Mouse (Mus musculus) MEL (cell line): ENCODE results near the gene Ccdc125.

Experiments used
- BHLHE40 ChIP-seq: IDR thresholded peaks from 2 replicates; pipeline ENCODE4 v1.6.1; 2012; ENCODE audit warnings: low read depth, mild to moderate bottlenecking, inconsistent platforms, low read length, improper control_type of control experiment, borderline replicate concordance
- CHD2 ChIP-seq: IDR thresholded peaks from 2 replicates; pipeline ENCODE4 v1.6.1; 2011; ENCODE audit warnings: low read length, improper control_type of control experiment
- CTCF ChIP-seq, 3 experiments: IDR thresholded peaks in 2 of 3; conservative IDR thresholded peaks in 1 of 3; 2 replicates each; pipeline ENCODE4 v1.5.1; 2011 to 2012; ENCODE audit warnings: low read length in 3 of 3, low read depth in 2 of 3, mild to moderate bottlenecking in 2 of 3, improper control_type of control experiment in 1 of 3, inconsistent platforms in 1 of 3, mixed read lengths in 1 of 3, moderate library complexity in 1 of 3; ENCODE audit not compliant: control insufficient read depth in 1 of 3, insufficient read depth in 1 of 3, poor library complexity in 1 of 3, severe bottlenecking in 1 of 3
- E2F4 ChIP-seq: IDR thresholded peaks from 2 replicates; pipeline ENCODE4 v1.6.1; 2011; ENCODE audit warnings: low read depth, low read length, improper control_type of control experiment, borderline replicate concordance
- JUND ChIP-seq: IDR thresholded peaks from 2 replicates; pipeline ENCODE4 v1.6.1; 2011; ENCODE audit warnings: low read depth, mild to moderate bottlenecking, improper control_type of control experiment, low read length
- MXI1 ChIP-seq: IDR thresholded peaks from 2 replicates; pipeline ENCODE4 v1.6.1; 2011; ENCODE audit warnings: mild to moderate bottlenecking, low read depth, low read length, improper control_type of control experiment
- MYB ChIP-seq: IDR thresholded peaks from 2 replicates; pipeline ENCODE4 v1.6.1; 2011; ENCODE audit warnings: mild to moderate bottlenecking, low read depth, low read length, improper control_type of control experiment
- MYC ChIP-seq: IDR thresholded peaks from 2 replicates; pipeline ENCODE4 v1.6.1; 2011; ENCODE audit warnings: low read depth, mild to moderate bottlenecking, low read length, improper control_type of control experiment, moderate library complexity
- NELFE ChIP-seq: IDR thresholded peaks from 2 replicates; pipeline ENCODE4 v1.6.1; 2011; ENCODE audit warnings: low read depth, low read length, improper control_type of control experiment
- POLR2A ChIP-seq, 2 experiments: IDR thresholded peaks; 2 replicates each; pipeline ENCODE4 v1.6.1; 2011 to 2012; ENCODE audit warnings: low read length in 2 of 2, mild to moderate bottlenecking in 2 of 2, control low read depth in 1 of 2, improper control_type of control experiment in 1 of 2, low read depth in 1 of 2, moderate library complexity in 1 of 2; ENCODE audit not compliant: control insufficient read depth in 1 of 2, insufficient read depth in 1 of 2, poor library complexity in 1 of 2

DNA sequence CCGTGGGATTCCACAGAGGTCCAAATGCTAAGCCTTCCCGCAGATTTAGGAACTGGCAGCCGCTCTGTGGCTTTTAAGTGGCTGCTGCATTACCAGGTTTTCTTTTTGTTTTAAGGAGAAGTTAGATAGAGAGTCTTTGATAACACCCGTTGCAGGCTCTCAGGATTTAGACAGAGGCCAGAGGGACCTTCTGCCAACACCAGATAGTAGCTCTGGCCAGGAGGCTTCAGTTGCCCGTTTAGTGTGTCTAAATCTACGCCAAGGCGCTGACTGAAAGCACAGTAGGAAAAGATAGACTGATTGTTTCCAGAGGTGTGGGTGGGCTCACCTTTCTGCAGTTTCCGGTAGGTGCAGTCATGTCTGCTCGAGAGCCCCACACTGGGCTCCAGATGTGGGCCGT, 55.7 kb downstream of the Ccdc125 start:
- TF ChIP-seq MYC, result no peak
- no peak for TF ChIP-seq CTCF (IDR thresholded peaks at IDR 0.05 in 2 of 3, conservative IDR thresholded peaks at IDR 0.05 in 1 of 3; ENCODE audit: control insufficient read depth in 1 of 3, insufficient read depth in 1 of 3, low read depth in 2 of 3, low read length in 3 of 3, poor library complexity in 1 of 3, severe bottlenecking in 1 of 3)
- TF ChIP-seq E2F4, result no peak
- TF ChIP-seq POLR2A (IDR thresholded peaks at IDR 0.05; ENCODE audit: control insufficient read depth in 1 of 2, insufficient read depth in 1 of 2, low read depth in 1 of 2, low read length in 2 of 2, poor library complexity in 1 of 2), result no peak
- TF ChIP-seq MYB, result peak; percentile 48; the same call in 1 of the 2 replicates
- TF ChIP-seq MXI1, result no peak
- TF ChIP-seq NELFE, result no peak
- TF ChIP-seq CHD2, result no peak
- TF ChIP-seq JUND, result no peak
- no peak for TF ChIP-seq BHLHE40
